Mouse (Mus musculus) common myeloid progenitor, adult 5-6 weeks (primary cell): ENCODE data around the gene Tanc1. TPM values are rescaled to one million over a fixed set of nuclear protein-coding genes. Genes with fewer than 3 reads are reported as not detected.

ENCODE experiments used
- ATAC-seq: replicated peaks from 2 replicates; pipeline ENCODE4 v1.8.0; 2016; ENCODE audit warnings: low read depth, mild to moderate bottlenecking, moderate TSS enrichment, inconsistent platforms; ENCODE audit not compliant: poor library complexity, severe bottlenecking
- total RNA-seq: library from RNA; stranded (forward); fragments of 200-1000, 187-1606 nt; gene quantifications from 2 replicates; pipeline ENCODE4 v1.2.3, GENCODE M21; 2017

Gene Tanc1
- total RNA-seq, 1 experiment from 2014 or later = 6.3 TPM

- no peak for ATAC-seq
Observed at GRCm38 (mm10) chr2:59811247-59811646, 199.4 kb downstream of the Tanc1 start.

DNA sequence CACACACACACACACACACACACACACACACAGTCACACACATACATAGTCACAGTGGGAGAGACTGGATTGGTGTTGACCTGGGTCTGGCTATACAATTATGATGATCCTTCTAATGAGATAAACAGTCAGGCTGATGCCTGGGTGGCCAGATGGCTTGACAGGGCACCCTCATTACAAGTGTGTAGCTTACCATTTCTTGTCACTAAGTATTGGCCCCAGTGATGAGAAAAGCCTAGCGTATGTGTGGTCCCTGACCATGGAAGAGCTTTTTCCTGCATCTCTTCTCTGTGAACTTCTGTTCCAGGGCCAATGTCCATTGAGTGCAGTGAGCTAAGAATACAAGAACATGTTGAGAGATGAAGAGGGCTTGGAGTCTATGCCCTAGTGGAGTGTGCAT lies 200.8 kb downstream of the Tanc1 start:
- no peak for ATAC-seq

- ATAC-seq = no peak
Observed at GRCm38 (mm10) chr2:59813457-59813856, 201.6 kb downstream of the Tanc1 start.

GRCm38 (mm10) chr2:59814997-59815396 lies 203.2 kb downstream of the Tanc1 start:
- no peak for ATAC-seq

DNA sequence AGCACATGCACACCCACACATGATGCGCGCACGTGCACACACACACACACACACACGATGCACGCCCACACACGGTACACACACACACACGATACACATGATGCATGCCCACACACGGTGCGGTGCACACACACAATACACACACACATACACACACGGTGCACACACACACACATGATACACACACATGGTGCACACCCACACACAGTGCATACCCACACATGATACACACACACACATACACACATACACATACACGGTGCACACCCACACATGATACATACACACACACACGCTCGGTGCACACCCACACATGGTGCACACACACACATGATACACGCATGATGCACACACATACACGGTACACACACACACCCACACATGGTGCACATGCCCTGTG lies 206.8 kb downstream of the Tanc1 start:
- ATAC-seq = no peak

DNA sequence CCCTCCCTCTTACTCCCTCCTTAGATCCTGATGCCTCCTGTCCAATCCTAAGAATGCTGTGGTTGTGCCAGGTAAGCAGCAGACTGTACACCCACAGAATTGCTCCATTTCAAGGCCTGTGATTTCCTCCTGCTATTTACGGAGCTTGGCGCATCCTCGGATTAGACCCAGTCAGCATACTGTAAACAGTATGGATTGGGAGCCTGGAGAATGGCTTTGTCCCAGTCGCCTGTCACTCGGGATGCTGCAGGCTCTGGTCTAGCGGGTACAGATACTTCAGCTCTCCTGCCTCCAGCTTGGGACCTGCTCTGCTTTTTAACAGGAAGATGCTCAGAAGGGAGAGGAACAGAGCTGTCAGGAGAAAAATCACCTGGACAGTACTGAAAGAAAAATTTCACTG lies 207.6 kb downstream of the Tanc1 start:
- no peak for ATAC-seq

DNA sequence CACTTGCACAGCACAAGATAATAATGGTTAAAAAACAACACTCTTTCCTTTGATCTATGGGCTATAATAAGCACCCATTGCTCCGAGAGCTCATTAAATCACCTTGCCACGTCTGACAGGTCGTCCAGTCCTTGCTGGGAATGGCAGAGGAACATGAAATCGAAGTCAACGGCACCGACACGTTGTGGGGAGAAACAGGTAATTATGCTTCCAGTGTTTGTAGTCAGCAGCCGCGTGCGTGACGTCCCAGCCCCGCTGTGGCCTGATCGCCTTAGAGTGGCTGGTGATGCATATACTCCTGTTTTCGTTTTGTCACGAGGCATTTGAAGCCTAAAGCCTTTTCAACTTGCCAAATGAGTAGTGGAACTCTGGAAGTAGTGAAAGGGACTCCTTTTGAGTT lies 208.2 kb downstream of the Tanc1 start:
- no peak for ATAC-seq

GRCm38 (mm10) chr2:59821044-59821443 lies 209.2 kb downstream of the Tanc1 start:
- no peak for ATAC-seq

GRCm38 (mm10) chr2:59824289-59824688 lies 212.4 kb downstream of the Tanc1 start:
- no peak for ATAC-seq

DNA sequence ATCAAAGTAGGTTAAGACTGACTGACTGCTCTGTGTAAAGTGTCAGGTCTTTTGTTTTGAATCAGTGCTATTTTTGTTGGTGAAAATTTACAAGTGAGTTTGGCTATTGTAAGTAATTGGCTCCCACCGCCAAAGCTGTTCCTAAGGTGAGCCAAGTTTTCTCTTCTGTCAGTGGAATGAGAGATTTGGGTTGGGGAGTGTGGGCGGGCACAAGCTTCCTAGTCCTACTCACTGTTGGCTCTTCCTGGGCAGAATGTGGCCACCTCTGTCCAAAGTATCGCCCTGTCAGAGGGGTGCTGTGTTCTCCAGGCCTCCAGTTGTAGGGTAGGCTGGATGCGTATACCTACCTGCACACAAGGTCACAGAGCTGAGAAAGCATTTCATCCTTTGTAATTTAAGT lies 213.5 kb downstream of the Tanc1 start:
- no peak for ATAC-seq

DNA sequence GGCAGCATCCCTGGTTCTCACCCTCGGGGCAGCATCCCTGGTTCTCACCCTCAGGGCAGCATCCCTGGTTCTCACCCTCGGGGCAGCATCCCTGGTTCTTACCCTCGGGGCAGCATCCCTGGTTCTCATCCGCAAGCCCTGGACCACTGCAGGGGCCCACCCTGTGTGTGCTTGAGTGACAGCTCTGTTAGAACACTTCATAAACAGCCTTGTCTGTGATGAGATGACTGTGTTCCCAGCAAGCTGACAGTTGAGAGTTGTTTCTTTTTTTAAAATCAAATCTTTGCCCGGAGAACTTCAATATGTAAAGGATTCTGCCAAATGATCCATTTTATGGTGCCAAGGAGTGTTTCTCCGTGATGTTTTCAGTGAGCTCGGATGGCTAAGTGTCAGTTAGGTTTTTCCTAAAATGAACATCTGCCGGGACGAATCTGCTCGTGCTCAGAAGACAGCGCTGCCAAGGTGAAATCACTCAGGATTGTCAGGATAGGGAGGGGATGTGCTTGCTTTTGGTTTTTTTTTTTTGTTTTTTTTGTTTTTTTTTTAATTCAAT lies 216.3 kb downstream of the Tanc1 start:
- ATAC-seq = no peak

DNA sequence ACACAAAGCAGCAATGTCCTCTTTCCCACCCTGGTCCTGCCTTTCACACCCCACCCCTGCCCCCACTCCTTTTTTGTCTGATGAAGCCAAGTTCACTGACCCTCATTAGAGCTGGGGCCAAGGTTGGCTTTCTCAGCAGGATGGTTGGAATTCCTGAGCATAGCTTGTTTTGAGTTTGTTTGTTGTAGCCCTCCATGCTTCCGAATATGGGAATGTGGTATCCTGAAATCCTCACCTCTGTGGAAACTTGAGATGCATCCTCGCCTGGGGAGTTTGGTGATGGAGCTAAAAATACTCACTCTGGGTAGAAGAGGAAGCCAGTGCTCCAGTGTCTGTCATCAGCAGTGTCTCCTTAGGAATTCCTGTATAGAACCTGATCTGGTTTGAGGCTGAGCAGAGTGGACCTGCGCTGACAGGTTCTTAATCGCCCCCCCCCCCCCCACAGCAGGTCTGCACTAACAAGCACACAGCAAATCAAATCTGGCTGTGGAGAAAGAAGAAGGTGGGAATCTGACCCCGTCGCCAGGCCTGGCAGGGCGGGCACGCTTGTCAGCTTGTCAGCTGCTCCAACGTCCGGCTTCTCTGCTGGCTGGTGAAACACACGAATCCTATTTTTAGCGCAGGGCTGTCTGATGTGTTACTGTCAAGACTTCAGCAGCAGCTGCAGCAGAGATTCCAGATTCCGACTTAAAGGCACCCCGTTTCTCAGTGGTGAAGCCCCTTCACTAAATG lies 217.1 kb downstream of the Tanc1 start:
- 0 out of 2 replicates have a peak, but pooled peaks have one; percentile 13 for ATAC-seq

DNA sequence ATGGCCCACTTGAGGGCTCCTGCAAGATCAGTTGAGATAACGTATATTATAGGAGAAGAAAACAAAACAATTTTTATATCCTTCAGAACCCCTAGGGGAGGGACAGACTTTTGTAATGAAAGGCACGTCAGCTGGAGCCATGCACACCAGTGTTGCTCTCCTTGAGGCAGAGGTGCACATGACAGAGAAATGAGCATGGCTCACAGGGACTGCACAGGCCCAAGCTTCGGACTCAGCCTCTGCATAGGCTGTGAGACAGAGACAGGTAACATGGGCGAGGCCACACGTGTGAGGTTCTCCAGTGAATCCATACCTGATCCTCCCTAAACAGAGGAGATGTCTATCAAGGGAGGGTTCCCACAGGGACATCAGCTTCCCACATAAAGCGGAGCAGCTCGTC lies 217.9 kb downstream of the Tanc1 start:
- ATAC-seq = no peak

DNA sequence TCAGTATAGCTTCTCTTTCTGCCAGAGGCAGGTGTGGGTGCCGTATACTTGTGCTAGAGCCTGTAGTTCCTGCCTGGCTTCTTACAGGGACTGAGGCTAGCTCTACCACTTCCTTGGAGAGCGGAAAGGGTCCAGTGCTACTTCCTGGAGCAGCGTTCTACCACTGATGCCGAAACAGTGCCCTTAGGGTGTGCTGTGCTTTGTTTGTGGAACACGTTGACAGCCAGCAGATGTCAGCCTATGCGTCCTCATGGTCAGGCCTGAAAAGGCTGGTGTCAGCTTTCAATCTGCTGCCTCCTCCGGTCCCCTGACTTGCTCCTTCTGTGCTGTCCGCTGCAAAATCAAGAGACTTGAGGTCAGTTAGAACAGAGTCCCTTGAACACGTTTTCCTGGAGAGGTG lies 218.3 kb downstream of the Tanc1 start:
- ATAC-seq = no peak

- no peak for ATAC-seq
Observed at GRCm38 (mm10) chr2:59830940-59831339, 219.1 kb downstream of the Tanc1 start.

DNA sequence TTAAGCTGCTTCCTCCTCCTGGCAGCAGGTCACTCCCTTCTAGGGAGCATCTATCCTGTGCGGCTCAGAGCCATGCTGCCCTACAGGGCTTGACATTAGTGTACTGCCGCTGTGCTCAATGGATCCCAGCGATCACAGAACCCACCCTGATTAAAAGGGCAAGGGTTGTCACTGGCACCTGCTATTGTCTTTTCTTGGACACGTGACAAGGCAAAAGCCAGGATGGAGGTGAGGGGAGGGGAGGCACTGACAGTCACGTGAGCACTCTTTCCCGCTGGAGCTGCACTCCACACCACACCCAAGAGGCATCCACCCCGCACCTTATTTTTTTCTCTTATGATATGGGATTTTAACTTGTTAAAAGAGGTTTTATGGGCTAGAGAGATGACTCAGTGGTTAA lies 220.0 kb downstream of the Tanc1 start:
- ATAC-seq = no peak

DNA sequence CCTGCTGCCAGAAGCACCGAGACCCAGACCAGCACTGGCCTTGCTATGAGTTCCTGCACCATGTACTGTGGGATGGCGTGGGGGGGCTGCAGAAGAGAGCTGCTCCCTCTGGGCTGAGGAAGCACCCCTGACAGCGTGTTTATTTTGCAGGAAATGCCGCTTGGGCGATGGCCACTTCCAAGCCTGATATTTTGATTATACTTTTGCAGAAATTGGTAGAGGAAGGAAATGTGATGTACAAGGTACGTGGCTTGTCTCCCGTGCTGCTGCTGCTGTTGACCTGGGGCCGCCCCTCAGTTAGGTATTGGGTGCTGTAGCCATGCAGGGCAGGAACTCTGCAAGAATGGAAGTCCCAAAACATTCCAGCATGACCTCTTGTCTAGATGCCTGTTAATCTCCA lies 227.0 kb downstream of the Tanc1 start:
- no peak for ATAC-seq

DNA sequence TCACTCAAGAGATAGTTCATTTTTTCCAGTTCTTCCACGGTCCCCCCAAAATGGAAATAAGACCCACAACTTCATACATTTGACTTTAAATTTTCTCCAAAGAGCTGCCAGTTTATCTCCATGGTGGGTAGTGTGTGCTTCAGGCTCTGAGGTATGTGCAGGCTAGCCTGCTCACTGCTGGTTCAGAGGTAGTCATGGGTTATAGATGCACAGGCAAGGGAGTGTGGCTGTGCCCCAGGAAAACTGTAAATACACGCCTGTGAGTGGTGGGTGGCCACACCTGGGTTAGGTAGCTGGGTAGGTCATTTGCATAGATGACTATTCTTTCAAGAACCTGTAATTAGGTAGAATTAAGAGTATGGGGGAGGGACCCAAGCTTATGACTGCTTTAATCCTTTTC lies 227.9 kb downstream of the Tanc1 start:
- ATAC-seq = no peak

- no peak for ATAC-seq
Observed at GRCm38 (mm10) chr2:59840191-59840590, 228.3 kb downstream of the Tanc1 start.

DNA sequence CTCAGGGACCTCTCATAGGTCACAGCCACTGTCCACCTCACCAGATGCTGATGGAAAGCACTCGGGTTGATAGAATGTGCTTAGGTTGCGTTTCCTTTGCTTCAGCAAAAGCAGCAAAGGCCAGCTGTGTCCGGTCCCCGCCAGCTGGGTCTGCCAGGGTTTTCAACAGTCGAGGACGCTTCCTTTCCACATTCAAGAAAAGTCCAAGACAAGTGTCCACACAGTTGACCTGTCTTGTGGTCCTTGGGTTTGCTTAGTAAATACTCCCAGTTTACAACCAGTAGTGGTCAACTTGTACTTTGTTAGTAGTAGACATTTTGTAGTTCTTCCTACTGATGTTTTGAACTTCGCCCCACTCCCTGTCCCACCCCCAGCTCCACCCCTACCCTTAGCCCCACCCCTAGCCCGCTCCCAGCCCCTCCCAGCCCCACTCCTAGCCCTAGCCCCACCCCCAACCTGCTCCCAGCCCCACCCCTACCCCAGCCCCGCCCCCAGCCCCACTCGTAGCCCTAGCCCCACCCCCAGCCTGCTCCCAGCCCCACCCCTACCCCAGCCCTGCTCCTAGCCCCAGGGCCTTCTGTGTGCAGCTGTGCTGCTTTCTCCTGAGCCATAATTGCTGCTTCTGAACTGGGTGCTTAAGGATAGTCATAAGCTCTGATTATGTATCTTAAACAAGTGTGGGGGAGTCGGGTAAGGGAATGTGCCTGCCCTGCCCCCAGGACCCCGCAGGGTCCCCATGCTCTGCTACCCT lies 229.5 kb downstream of the Tanc1 start:
- peak; percentile 40; the same call in 1 of the 2 replicates for ATAC-seq

- no peak for ATAC-seq
Observed at GRCm38 (mm10) chr2:59841944-59842343, 230.1 kb downstream of the Tanc1 start.
